Mouse (Mus musculus) forelimb bud, embryonic 11.5 days (tissue): ENCODE results near the gene Hint1.
"Not testable (repeated sequence)": the region's sequence is repeated elsewhere in the genome, so short reads cannot be mapped to it uniquely, and the experiment has no call there.

Experiments
- DNase-seq: peaks from one replicate; pipeline ENCODE4 v3.0.0-alpha.2; 2012; ENCODE audit warnings: low read depth, low spot score

Gene Hint1

GRCm38 (mm10) chr11:54866119-54867048 lies at the start of gene Hint1:
TSS of gene Hint1 (plus strand) at chr11:54866383.
- DNase-seq, result peak; percentile 93

- no peak for DNase-seq
Measured at GRCm38 (mm10) chr11:54817449-54817848, 48.7 kb upstream of the Hint1 start.

GRCm38 (mm10) chr11:54819489-54819888 lies 46.7 kb upstream of the Hint1 start:
- DNase-seq, result no peak

- DNase-seq, result no peak
Measured at GRCm38 (mm10) chr11:54823467-54823866, 42.7 kb upstream of the Hint1 start.

- DNase-seq, result no peak
Measured at GRCm38 (mm10) chr11:54825774-54826173, 40.4 kb upstream of the Hint1 start.

GRCm38 (mm10) chr11:54826819-54827218 lies 39.4 kb upstream of the Hint1 start:
- no peak for DNase-seq

- DNase-seq, result no peak
Measured at GRCm38 (mm10) chr11:54833833-54834232, 32.4 kb upstream of the Hint1 start.

GRCm38 (mm10) chr11:54834596-54834995 lies 31.6 kb upstream of the Hint1 start:
- no peak for DNase-seq

GRCm38 (mm10) chr11:54836106-54836505 lies 30.1 kb upstream of the Hint1 start:
- DNase-seq, result no peak

- no peak for DNase-seq
Measured at GRCm38 (mm10) chr11:54839696-54840095, 26.5 kb upstream of the Hint1 start.

GRCm38 (mm10) chr11:54840891-54841290 lies 25.3 kb upstream of the Hint1 start:
- no peak for DNase-seq

- DNase-seq, result no peak
Measured at GRCm38 (mm10) chr11:54844424-54844823, 21.8 kb upstream of the Hint1 start.

- no peak for DNase-seq
Measured at GRCm38 (mm10) chr11:54844959-54845358, 21.2 kb upstream of the Hint1 start.

GRCm38 (mm10) chr11:54845470-54846442 lies 20.4 kb upstream of the Hint1 start:
- DNase-seq, result no peak

- DNase-seq, result no peak
Measured at GRCm38 (mm10) chr11:54849961-54850758, 16.0 kb upstream of the Hint1 start.

GRCm38 (mm10) chr11:54851656-54852055 lies 14.5 kb upstream of the Hint1 start:
- DNase-seq, result no peak

GRCm38 (mm10) chr11:54858880-54859279 lies 7.3 kb upstream of the Hint1 start:
- DNase-seq, result not testable (repeated sequence)

GRCm38 (mm10) chr11:54859322-54860165 lies 6.6 kb upstream of the Hint1 start:
- peak; percentile 32 for DNase-seq

- DNase-seq, result peak; percentile 98
Measured at GRCm38 (mm10) chr11:54860256-54861038, 5.7 kb upstream of the Hint1 start, which contains the start of gene Lyrm7. TSS of gene Lyrm7 (minus strand) at chr11:54860916.
